Mouse (Mus musculus) left cerebral cortex, postnatal 10 days (tissue): ENCODE measurements around the gene Adam23. TPM values are rescaled to one million over a fixed set of nuclear protein-coding genes. Genes with fewer than 3 reads are reported as not detected.
"Not testable (repeated sequence)": the region's sequence is repeated elsewhere in the genome, so short reads cannot be mapped to it uniquely, and the experiment has no call there.

Source experiments
- DNase-seq, 2 experiments: peaks; one replicate each; pipeline ENCODE4 v3.0.0; 2021 to 2022; ENCODE audit warnings: low spot score in 2 of 2, mixed read lengths in 1 of 2; ENCODE audit errors: extremely low spot score in 1 of 2
- intact Hi-C: fragments of 180-260 bp; cut with DNase I; formaldehyde crosslinking; loops from one replicate; pipeline ENCODE4 v1.15.1; 2025
- total RNA-seq, 2 experiments: library from RNA; stranded (reverse); gene quantifications; 2 replicates each; pipeline ENCODE4 v1.2.3; 2021

Adam23 gene
- total RNA-seq, 2 experiments from 2014 or later, result 155 to 157 TPM

DNA sequence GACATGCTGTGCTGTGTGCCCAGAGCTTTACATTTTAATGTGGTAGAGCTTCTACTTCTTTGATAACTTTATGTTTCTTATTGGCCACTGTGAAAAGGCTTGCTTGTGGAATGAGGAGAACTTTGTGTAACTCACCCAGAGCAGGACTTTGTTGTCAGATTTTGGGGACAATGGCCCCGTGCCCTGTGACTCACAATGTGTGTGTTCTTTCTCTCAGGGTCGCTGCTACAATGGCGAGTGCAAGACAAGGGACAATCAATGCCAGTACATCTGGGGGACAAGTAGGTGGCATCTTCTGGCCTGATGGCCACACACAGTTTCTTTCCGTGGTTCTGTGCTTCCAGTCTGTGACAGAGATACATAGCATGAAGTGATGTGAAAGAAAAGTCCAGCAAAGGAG is 118.2 kb downstream of the Adam23 start:
- intact Hi-C loops, result no loop called here

DNA sequence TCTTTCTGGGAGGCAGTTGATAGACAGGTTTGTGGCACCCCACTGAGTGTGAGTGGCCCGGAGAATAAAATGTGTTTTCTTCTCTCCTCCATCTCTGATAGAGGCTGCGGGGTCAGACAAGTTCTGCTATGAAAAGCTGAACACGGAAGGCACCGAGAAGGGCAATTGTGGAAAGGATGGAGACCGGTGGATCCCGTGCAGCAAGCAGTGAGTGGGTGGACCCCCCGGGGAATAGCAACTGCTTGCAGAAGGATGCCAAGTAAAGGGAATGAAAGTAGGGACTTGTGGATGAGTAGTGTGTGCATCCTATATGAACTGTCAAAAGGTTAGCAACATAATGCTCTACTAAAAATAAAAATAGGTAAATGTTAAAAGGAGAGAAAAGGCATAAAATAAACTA is 120.8 kb downstream of the Adam23 start:
- intact Hi-C loops, result no loop called here
- no peak for DNase-seq

More for the DNA sequence above, 118.2 kb downstream of the Adam23 start:
- DNase-seq, result no peak

- no peak for DNase-seq
- intact Hi-C loops, result no loop called here
Observed at GRCm38 (mm10) chr1:63567031-63567430, 121.3 kb downstream of the Adam23 start.

DNA sequence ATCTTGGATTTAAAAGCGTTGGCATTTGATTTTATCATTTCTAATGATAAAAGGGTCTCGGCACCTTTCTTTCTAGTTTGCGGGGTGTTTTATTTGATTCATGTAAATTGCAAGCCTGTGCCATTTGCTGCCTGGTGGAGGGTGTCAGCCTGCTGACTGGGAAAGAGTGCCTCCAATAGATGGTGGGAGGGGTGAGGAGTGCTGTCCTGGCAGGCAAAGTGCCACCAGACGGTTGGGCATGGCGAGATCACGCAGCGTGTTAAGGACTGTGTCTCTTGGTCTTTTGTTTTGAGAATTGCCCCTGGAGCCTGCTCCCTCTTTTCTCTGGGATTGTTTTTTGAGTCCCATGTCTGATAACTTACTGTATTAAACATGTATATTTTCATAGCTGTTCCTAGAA is 126.5 kb downstream of the Adam23 start:
- DNase-seq, result no peak
- intact Hi-C loops, result no loop called here

DNA sequence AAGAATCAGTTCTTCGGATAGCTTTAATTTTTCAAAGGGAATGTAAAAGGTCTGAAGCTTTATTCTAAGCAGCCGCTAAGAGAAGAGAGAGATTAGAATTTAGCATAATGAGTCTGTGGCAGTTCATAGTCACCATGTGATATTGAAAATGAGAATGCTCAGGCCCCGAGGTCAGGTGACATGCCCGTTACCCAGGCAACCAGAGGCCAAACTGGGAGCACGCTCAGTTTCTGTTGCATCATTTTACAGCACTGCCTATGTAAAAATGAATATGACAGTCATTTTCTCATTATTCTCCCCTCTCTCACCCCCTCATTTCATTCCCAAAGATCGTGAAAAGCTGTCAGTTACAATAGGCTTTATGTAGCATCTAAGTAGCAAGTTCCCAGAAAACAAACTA is 127.7 kb downstream of the Adam23 start:
- no peak for DNase-seq
- intact Hi-C loops, result no loop called here

DNA sequence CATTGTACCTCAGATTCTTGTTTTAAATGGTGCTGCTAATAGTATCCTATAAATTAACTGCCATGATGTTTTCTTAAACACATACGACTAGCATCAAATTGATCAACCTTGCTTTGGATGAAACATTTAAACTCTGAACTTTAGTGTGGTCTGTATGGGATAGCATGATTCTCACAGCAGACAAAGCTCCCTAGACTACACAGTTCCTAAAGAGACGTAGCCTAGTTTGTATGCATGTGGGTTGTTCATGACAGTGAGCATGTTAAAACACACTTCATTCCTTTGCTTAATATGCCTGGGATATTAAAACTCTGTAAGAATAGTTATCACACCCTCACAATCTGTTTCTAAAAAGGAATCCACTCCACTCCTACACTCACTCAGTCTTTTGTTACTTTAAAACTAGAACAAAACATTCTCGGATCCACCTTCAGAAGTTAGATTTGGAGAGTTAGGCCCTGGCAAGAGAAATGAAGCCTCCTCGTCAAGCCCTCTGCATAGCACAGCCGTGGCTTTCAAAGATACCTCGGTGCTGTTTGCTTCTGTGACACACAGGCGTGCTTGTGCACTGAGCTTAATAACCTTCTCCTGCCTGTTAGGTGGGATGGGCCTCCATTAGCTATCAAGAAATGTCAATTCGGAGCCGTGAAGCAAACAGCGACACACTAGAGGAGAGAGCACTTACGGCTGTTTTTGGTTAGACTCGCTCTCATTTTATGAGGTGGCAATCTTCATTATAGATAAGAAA is 128.3 kb downstream of the Adam23 start:
- DNase-seq, result no peak
- intact Hi-C loops, result no loop called here

GRCm38 (mm10) chr1:63576803-63577202 is 131.1 kb downstream of the Adam23 start:
- no peak for DNase-seq
- intact Hi-C loops, result no loop called here

- DNase-seq, result no peak
- intact Hi-C loops, result no loop called here
Observed at GRCm38 (mm10) chr1:63579153-63579552, 133.5 kb downstream of the Adam23 start.

DNA sequence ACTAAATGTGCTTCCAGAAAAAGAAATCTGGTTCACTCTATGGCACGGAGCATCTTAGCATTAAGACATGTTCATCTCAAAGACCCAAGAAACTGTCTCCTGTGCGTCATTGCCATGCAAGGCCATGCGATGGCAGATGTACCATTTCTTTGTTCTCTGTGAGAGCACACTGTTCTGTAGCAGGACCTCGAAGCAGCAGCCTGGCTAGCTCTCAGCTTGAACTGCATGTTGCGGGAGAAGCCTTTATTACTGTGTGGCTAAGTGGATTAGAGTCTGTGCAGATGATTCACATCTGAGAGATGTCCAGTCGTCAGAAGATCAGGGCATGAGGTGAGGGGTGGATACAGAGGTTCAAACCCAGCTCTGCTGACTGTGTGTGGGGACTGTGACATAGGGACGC is 141.2 kb downstream of the Adam23 start:
- intact Hi-C loops, result no loop called here
- no peak for DNase-seq

GRCm38 (mm10) chr1:63603870-63604500 is 158.3 kb downstream of the Adam23 start:
- intact Hi-C loops, result no loop called here
- DNase-seq, result no peak

GRCm38 (mm10) chr1:63609613-63610012 is 163.9 kb downstream of the Adam23 start:
- DNase-seq, result no peak
- intact Hi-C loops, result no loop called here

DNA sequence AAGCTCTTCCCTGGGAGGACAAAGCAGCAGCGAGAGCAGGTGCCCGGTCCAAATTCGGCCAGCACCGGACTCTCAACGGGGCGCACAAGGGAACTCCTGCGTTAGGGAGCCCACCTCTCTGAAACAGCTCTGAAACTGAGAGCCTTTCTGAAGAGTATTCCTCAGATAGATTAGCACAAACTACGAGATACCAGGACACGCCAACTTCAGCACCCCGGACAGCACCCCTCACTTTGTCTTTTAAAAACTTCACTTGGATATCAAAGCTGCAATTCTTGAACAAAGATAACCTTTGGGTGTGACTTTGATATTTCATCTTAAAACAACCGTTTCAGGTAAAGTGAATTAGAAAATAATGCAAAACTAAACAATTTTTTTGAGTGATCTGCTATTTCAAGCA is 168.9 kb downstream of the Adam23 start:
- peak in 1 of 2 experiments; percentile 22 for DNase-seq

GRCm38 (mm10) chr1:63615668-63616067 is 170.0 kb downstream of the Adam23 start, which contains the start of gene Gm39653:
Gm39653 (plus strand) TSS chr1:63615968.
- intact Hi-C loops, result no loop called here
- no peak for DNase-seq

More for the DNA sequence above, 168.9 kb downstream of the Adam23 start:
- intact Hi-C loops, result no loop called here

GRCm38 (mm10) chr1:63628211-63628610 is 182.5 kb downstream of the Adam23 start:
- intact Hi-C loops, result no loop called here
- peak in 1 of 2 experiments; percentile 7 for DNase-seq

- DNase-seq, intact Hi-C loops: not testable (repeated sequence)
Observed at GRCm38 (mm10) chr1:63630390-63630789, 184.7 kb downstream of the Adam23 start.

- intact Hi-C loops, result no loop called here
- no peak for DNase-seq
Observed at GRCm38 (mm10) chr1:63639921-63640320, 194.2 kb downstream of the Adam23 start.

Other genes with a start within 250 kb of the Adam23 start
- gene Gpr1, start 231.3 kb upstream of the Adam23 start, total RNA-seq, result under 1 TPM; 0.34 to 0.94 TPM
- gene Zdbf2, start 172.6 kb upstream of the Adam23 start, total RNA-seq, result 10 to 100 TPM; 20.3 to 21.7 TPM
- not detected for gene Gm39653, start 170.1 kb downstream of the Adam23 start, total RNA-seq
- under 1 TPM; 0.12 to 0.13 TPM for gene Dytn, start 241.0 kb downstream of the Adam23 start, total RNA-seq